Mouse (Mus musculus) 416B (cell line): ENCODE measurements around the gene Pvr.

ENCODE experiments used
- DNase-seq: peaks from one replicate; pipeline ENCODE4 v3.0.0; 2011; ENCODE audit warnings: low read depth

Pvr gene

GRCm38 (mm10) chr7:19920506-19921261 is at the start of gene Pvr:
TSS of gene Pvr (minus strand) at chr7:19921160.
- peak; percentile 81 for DNase-seq

DNA sequence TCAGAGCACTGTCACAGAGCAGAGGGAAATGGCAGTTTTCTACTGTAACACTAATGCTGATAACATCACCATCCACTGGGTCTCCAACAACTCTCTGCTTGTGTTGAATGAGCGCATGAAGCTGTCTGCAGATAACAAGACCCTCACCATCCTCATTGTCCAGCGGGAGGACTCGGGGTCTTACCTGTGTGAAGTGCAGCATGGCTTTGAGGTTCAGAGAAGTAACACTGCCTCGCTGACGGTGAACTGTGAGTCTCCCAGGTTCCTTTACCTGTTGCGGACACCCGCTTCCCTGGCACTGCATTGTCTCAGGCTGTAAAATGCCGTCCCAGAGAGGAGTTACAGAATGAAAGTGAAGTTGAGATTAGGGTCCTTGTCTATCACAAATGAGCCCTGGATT is 49.2 kb upstream of the Pvr start:
- no peak for DNase-seq

DNA sequence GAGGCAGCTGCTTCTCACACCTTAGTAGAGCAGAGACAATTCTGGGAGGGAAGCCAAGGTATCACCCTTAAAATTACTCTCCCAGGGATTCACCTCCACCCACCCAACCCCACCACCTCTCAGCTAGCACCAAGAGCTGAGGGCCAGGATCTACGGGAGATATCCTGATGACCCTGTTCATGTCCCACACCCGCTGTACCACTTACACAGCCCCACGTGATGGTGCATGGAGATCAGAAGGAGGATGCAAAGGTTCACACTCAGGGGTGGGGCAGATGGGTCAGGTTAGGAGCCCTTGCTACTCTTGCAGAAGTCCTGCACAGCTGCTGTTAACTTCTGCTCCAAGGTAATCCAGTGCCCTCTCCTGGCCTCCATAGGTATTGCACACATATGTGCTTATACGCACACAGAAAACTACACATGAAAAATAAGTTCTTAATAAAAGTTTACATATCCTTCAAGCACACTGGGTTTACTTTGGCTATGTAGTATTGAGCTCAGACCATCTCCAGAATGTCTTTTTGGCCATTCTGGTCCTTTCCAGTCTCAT is 48.7 kb upstream of the Pvr start:
- peak; percentile 30 for DNase-seq

DNA sequence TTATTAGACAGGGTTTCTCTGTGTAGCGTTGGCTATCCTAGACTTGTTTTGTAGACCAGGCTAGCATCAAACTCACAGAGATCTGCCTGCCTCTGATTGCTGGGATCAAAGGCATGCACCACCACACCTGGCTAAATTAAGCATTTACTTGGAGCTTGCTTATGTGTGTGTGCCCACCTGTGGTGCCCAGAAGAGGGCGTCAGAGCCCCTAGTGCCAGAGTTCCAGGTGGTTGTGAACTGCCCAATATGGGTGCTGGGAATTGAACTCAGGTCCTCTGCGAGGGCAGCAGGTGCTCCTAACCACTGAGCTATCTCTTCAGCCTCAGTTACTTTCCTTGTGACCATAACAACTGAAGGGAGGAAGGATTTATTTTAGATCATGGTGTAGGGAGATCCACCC is 48.1 kb upstream of the Pvr start:
- no peak for DNase-seq

DNA sequence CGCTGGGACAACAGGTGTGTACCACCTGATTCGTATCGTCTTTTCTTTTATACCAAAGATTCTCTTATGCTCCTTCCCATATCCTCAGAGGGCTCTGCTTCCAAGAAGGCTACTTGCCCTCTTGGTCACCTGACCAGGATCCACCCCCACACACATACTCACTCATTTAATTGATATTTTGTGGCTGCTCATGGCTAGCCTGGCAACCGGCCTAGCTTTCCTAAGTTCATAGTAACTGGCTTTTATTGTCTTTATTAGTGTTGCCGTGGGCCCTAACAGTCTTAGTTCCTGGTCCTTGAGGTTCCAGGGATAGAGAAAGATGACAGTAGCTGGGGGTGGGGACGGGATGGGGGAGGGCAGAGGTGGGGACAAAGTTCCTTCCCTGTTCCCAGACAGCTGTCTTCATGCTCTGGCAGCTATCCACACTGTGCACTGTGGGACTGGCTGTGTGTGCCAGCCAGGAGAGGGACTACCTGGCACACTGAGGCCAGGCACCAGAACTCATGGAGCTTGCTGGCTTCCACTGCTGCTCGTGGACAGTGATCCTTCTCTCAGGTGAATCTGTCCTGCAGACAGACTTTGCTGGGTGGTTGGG is 44.1 kb upstream of the Pvr start, which contains the start of gene Ceacam20:
TSS of gene Ceacam20 (plus strand) at position 428 of the 595 bp plus-strand sequence.
- DNase-seq, result no peak

DNA sequence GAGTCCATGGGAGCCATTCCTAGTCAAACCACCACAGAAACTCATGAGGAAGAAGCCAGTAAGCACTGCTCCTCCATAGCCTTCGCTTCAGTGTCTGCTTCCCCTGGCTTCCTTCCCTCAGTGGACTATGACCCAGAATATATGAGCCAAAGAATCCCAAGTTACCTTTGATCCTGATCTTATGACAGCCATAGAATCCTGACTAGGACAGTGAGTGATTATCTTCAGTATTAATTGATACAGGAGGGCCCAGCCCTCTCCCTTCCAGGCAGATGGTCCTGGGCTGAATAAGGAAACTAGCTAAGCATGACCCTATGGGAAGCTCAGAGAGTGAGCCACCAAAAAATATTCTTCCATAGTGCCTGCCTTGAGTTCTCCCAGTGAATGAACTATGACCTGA is 41.5 kb upstream of the Pvr start:
- DNase-seq, result no peak

DNA sequence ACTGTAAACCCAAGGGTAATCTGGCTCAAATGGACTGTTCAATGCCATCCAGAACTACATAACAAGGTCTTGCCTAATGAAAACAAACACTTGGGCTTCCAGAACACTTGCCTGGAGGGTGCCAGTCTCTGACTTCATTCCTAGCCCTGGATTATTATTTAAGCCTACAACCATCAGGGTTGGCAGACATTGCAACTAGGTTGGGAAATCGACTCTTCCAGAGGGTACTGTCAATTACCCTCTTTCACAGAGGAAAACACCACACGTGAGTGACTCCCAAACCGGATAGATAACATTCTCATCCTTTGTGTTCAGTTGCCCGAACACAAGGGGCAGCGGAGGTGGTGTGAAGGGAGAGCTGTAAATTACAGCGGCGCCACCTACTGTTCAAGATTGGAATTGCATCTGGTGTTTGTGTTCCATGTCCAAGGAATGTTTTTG is 35.4 kb upstream of the Pvr start:
- DNase-seq, result peak; percentile 88

- DNase-seq, result no peak
Measured at GRCm38 (mm10) chr7:19955861-19956260, 34.9 kb upstream of the Pvr start.

DNA sequence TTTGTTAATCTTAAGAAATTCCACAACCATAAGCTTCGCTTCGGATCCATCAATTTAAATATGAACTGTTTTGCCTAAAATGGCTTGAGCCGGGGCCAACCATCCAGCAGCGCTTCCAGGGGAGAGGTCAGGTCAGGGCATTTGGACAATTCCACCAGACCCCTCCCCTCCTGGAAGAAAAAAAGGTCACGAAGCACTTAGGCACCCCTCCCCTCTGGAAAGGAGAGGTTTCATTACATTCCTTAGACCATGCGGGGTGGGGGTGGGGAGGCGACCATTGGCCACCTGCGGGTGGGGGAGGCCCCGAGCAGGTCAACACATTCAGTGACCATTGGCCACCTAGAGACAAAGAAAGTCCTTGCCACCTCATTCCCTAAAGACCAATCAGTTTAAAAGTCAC is 32.1 kb upstream of the Pvr start:
- no peak for DNase-seq

GRCm38 (mm10) chr7:19952320-19952986 is 31.5 kb upstream of the Pvr start:
- DNase-seq, result no peak

DNA sequence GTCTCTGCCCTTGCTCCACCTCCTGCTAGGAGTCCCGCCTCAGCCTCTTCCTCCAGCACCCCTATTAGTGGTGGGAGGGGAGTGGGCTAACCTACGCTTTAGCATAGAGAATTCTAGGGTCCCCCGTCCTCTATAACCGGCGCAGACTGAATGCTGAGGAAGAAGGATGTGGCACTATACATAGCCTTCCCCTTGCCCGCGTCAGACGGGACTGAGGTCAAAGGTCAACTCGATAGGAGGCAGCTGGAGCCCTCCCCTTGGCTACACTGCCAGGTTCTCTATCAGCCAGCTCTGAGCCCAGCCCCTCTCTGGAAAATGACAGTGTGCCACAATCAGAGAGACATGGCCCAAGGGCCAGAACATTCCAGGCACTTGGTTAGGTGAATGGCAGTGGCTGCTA is 29.6 kb upstream of the Pvr start, which contains the start of gene Igsf23:
TSS of gene Igsf23 (minus strand) at position 168 of the 400 bp plus-strand sequence.
- no peak for DNase-seq

- no peak for DNase-seq
Measured at GRCm38 (mm10) chr7:19949996-19950395, 29.0 kb upstream of the Pvr start.

- no peak for DNase-seq
Measured at GRCm38 (mm10) chr7:19948956-19949355, 28.0 kb upstream of the Pvr start.

- DNase-seq, result peak; percentile 28
Measured at GRCm38 (mm10) chr7:19945821-19946515, 25.0 kb upstream of the Pvr start.

DNA sequence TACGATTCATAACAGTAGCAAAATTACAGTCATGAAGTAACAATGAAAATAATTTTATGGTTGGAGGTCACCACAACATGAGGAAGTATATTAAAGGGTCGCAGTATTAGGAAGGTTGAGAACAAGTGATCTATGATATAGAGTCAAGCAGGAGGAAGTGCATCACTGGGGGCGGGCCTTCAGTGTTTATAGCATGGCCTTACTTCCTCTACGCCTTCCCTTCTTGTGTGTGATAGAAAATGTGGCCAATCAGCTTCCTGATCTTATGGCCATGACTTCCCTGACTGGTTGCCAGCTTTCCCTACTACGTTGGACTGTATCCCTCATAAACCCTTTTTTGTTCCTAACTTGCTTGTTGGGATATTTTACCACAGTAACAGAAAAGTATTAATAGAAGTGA is 24.2 kb upstream of the Pvr start:
- peak; percentile 48 for DNase-seq

GRCm38 (mm10) chr7:19944709-19945108 is 23.7 kb upstream of the Pvr start:
- DNase-seq, result no peak

- peak; percentile 63 for DNase-seq
Measured at GRCm38 (mm10) chr7:19940256-19940655, 19.3 kb upstream of the Pvr start.

GRCm38 (mm10) chr7:19939555-19940235 is 18.7 kb upstream of the Pvr start:
- DNase-seq, result peak; percentile 82

- no peak for DNase-seq
Measured at GRCm38 (mm10) chr7:19937229-19937821, 16.4 kb upstream of the Pvr start.

DNA sequence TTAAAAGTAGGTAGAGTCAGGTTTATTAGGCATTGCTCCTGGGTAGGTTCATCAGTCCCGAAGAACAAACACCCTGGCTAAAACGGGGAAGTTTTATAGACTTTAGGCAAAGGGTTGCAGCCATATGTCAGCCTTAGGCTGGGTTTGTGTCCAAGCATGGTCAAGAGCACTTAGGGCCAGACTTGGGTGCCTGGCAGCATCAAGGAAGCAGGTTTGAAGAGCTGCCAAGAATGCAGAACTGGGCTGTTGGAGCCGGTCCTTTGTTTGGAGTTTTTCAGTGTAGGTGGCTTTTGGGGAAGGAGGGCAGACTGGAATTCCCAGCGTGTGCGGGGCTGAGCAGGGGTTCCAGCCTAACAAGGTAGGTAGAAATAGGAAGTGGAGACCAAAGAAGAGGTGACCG is 15.0 kb upstream of the Pvr start:
- DNase-seq, result peak; percentile 50

DNA sequence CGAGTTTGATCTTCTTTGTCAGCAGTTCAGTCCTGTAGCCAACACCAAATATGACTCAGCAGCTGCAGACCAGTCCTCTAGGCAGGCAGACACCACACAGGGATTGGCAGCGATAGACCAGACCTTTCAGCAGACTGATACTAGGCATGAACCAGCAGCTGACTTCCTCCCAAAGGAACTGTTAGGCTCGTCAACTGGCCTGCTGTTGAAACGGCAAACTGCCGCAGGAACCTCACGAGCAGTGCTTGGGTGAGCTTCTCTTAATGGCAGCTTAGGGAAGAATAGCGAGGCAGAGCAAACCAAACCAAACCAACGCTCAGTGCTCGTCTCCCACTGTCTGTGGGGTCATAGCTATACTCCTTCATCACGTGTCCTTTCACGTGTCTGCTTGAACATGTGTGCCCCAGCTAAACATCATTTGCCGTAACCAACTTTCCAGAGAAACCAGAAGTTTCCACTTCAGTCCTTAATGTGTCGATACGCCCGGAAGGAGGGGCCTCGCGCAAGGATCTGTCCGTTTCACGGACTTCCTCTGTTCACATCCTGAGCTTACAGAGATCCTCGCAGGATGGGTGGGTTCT is 14.3 kb upstream of the Pvr start:
- DNase-seq, result peak; percentile 96
